Mouse (Mus musculus) common myeloid progenitor, adult 5-6 weeks (primary cell): ENCODE results near the gene Nr2e1. TPM values are rescaled to one million over a fixed set of nuclear protein-coding genes. Genes with fewer than 3 reads are reported as not detected.
A peak's percentile ranks its signal among the peaks of the same experiment; 100 is the strongest.

Experiments
- ATAC-seq: replicated peaks from 2 replicates; pipeline ENCODE4 v1.8.0; 2016; ENCODE audit warnings: low read depth, mild to moderate bottlenecking, moderate TSS enrichment, inconsistent platforms; ENCODE audit not compliant: poor library complexity, severe bottlenecking
- total RNA-seq: library from RNA; stranded (forward); fragments of 200-1000, 187-1606 nt; gene quantifications from 2 replicates; pipeline ENCODE4 v1.2.3, GENCODE M21; 2017

Nr2e1 gene
- total RNA-seq, 1 experiment from 2014 or later = not detected

- no peak for ATAC-seq
Observed at GRCm38 (mm10) chr10:42589505-42589904, 6.1 kb upstream of the Nr2e1 start.

DNA sequence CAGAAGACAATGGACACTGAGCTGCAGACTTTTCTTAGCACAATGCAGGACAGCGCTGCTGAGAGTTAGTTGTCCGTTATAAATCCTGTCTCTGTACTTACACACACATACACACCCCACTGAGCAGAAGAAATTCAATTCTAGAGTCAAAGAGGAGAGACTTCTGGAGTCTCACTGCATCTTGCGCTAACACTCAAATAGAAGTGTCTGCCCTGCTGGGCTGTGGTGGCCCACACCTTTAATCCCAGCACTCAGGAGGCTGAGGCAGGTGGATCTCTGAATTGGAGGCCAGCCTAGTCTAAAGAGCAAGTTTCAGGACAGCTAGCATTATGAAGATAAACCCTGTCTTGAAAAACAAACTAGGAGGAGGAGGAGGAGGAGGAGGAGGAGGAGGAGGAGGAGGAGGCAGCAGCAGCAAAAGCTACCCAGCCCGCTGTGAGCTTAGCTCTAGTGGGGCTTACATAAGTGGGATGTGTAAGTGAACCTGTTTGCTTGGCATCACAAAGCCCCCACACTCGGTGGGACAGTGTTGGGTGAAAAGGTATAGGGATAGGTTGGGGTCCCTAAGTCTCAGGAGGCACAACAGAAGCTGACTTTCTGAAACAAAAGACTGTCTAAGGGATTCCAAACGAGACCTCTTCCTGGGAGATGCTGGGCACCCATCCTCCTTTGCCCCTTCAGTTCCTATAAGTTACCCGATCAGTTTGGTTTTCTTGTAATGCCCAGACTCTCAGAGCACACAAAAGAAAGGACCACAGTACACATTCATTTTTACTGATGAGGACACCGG, 4.7 kb upstream of the Nr2e1 start:
- ATAC-seq = no peak

DNA sequence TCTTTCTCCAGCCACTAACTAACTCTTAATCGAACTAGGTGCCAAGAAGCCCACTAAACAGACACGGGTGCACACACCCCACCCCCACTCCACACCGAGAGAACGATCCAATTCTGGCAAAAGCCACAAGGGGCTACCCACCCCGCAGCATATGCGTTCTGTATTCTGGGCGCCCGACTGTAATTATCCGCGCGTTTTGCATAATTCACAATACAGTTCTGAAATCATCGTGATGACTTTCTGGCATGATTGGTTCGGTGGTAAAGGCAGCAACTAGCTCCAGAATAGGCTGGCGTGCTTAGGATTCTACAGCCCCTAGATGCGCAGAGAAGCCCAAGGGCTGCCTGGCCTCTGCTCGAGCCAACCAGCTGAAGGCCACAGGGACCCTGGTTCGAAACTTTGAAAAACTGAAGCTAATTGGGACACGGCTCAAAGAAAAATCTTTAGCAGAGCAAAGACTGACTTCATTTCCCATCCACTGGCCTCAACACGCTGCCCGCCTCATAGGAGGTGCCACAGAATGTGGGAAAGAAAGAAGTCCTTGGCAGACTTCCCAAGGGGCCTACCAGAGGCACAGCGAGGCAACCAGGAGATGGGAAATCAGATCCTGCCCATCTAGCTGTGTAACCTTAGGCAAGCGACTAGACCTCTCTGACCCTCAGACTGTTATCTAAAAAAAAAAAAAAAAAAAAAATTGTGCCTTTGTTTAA, 2.3 kb upstream of the Nr2e1 start:
- no peak for ATAC-seq

DNA sequence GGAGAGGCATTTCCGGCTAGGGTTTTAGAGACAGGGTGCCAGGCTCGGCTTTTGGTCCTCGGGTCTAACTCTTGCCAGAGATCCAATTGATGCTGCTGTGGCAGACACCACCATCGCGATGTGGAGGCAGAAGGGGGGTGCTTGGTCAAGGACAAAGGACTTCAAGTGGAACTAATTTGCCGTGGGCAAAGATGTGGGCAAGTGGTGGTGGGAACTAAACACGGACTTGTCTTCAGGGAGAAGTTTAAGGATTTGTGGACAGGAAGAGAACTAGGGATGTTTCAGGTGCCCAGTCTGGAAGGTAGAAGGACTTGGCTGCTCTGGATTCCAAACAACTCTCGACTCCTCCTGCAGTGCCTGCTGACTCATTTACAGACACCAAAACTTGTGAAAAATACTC, 1.7 kb upstream of the Nr2e1 start:
- ATAC-seq = no peak

GRCm38 (mm10) chr10:42584436-42584983, 1.1 kb upstream of the Nr2e1 start:
- ATAC-seq = no peak

DNA sequence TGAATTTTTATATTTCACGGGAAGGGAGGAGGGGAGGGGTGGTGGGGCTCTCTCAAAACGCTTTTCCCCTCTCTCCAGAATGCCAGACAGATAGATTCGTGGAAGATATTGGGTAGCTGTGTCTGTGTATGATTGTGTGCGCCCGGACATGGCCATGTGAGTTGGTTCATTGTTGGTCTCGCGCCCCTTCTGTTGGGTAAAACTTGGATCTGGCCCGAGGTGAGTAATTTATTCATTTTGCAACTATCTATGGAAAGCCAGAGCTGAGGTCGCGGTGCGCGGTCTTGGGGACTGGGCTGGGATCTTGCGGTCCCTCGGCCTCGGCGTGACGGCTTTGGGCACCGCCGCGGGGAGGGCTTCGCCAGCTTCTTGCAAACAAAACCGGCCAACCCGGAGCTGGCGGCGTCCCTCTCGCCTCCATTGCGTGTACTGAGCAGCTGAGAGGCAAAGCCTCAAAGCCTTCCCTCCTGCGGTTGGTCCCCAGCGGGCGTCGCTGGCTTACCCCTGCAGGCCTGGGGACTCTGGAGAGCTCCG, 537 bp upstream of the Nr2e1 start:
- ATAC-seq = no peak

GRCm38 (mm10) chr10:42582566-42583110, 794 bp downstream of the Nr2e1 start:
- ATAC-seq = no peak

- no peak for ATAC-seq
Observed at GRCm38 (mm10) chr10:42581694-42582565, 1.5 kb downstream of the Nr2e1 start.

DNA sequence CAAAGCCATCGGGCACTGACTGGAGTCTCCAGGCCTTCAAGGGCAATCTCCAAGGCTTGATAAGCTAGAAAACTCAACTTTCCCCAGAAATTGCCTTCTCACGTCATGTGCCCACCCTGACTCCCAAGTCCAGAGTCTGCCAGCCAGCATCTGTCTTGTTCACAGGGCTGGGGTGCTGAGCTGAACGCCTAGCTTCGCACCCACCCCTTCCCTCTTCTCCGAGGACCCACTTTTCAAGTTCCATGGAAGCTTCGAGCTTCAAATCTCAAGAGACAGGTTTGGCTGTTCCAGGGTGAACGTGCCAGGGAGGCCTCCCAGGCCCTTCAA, 2.5 kb downstream of the Nr2e1 start:
- ATAC-seq = no peak

DNA sequence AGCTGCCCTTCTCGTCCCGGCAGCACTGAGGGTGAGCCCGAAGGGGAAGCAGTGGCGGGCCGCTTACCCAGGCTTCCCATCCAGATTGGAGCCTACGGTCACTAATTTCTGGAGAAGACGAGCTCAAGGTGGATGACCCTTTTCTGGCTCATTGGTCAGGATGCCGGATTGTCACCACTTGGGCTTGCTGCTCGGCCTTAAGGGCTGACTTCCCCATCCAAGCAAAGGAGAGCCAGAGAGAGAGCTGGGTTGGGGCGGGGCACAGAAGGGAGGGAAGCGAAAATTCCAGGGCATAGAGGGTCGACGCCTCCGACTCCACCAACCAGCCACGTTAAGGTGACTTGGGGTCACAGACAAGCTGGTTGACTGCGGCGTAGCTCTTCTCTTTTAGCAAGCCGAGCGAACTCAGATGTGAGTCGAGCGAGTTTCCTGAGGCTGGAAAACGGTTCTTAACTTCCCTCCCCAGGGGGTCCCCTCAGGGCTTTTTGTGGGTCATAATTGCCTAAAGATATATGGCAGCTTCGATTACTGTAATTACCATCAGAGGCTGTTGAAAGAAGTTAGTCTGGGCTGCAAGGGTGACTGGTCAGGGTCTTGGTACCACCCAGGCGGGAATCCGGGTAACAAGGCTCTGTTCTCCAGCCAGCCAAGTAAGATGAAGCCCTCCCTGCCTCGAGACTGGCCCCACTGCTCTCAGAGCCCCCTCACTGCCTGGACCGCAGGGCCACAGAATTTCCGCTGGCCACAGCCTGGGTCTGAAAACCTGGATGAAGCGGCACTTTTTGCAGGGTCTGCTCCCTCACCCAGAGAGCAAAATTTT, 3.1 kb downstream of the Nr2e1 start:
- ATAC-seq = 0 out of 2 replicates have a peak, but pooled peaks have one; percentile 12

DNA sequence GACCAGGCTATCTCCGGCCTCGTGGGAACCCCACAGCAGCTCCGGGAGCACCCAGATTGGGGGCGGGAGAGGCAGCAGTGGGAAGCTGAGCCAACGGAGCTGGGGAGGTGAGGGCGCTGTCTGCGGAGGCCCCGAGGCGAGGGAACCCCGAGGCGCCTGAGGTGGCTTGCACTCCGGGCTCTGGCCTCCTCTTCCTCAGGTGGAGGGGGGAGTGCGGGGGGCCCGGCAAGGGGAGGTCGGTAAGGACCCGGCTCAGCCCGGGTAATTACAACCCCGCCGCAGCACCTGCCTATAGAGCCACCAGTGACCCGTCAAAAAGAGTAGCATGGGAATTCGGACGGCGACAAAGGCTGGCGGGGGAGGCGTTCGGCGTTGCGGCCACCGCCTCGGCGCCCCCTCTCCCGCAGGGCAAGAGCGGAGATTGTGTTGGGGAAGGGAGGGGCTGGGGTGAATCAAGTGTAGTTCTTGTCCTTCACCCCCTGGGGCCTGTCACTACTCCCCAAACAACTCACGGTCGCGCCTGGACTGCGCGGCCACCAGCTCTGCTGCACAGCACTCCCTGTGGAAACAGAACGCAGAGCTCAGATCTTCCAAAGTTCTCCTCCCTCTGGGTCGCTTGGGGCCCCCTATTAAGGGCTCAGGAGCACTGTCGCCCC, 3.8 kb downstream of the Nr2e1 start:
- no peak for ATAC-seq

- ATAC-seq = no peak
Observed at GRCm38 (mm10) chr10:42578698-42579474, 4.5 kb downstream of the Nr2e1 start.

DNA sequence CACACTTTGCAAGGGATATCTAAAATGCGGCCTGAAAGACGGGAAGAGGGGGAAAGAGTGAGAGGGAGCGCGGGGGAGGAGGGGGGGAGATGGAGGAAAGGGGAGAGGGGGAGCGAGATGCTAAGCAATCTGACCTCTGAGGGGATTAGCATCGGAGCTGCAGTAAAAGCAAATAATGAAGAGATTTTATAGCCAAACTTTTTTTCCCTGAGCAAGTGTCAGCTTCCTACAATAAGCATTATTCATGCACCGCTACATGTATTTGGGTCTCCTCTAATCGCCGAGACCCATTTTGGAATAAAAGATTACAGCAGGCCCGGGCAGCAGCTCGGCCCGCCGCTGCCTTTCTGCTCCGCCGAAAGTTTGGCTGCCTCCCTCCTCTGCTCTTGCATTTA, 5.2 kb downstream of the Nr2e1 start:
- ATAC-seq = no peak

DNA sequence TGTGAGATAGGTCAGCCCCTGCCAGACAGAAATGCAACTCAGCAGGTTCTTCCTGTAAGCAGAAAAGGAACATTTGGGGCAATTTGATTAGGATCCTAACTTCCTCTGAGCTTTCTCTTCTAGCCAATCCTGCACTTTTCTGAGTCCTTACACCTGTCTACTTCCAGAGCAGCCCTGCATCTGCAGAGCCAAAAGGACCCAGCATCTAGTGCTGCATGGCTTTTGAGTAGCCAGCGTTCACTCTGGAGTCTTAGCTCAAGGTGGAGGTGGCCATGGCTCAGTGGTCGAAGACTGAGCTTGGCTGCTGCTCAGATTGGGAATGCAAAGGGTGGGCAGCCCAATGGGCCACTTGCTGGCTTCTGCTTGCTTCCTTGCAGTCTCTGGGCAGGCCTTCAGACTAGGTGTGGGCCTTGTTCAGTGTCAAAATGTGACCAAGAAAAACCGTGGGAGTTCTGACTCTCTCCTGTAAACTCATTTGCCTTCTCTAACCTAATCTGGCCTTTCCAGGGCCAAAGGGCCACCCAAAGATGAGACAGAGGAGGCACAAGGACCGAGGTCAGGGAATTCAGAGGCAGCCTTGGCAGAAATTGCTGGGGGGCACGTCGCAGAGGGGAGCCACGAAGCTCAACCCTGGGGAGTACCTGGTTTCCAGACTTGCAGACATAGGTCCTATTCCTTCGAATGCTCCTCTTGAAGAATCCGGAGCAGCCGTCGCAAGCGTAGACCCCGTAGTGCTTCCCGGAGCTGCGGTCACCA, 5.7 kb downstream of the Nr2e1 start:
- ATAC-seq = no peak

GRCm38 (mm10) chr10:42574639-42575038, 8.8 kb downstream of the Nr2e1 start:
- 0 out of 2 replicates have a peak, but pooled peaks have one; percentile 59 for ATAC-seq

DNA sequence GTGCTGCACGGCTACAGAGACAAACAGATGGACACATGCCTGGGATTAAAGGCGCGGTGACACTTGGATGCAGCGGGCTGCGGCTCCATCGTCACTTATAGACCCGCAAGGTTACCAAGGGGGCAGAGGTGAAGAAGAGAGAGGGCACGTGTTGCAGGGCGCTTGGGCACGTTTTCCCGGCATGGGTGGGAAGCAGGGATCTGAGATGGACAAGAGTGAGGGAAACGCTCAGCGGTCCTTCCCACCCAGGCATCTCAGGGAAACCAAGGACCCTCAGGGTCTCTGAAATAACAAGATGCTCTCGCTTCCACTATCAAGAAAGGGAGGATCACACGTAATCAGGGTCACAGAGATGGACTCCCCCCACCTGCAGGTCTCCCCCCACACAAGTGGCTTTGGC, 10.5 kb downstream of the Nr2e1 start:
- no peak for ATAC-seq

DNA sequence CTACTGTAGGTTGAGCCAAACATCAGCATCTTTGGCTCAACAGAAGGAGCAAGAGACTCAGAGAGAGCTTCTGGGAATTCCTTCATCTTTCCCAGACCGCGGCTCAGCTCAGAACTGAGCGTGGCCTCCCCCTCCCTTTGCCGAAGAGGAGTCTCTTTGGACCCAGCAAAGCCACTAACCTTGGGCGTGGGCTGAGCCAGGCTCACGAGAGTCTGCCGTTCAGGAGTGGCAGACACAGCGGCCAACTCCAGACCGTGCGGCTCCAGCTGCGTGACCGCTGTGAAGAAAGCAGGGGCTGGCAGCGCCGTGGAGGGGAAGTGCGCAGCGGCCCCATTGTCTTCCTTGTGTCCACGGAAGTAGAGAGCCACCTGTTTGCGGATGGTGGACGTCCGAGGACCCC, 10.9 kb downstream of the Nr2e1 start:
- ATAC-seq = 0 out of 2 replicates have a peak, but pooled peaks have one; percentile 18
